Mouse (Mus musculus) naive thymus-derived CD4-positive, alpha-beta T cell, adult 5 months (primary cell): Measurements from ENCODE around the gene 9930021J03Rik. TPM values are rescaled to one million over a fixed set of nuclear protein-coding genes. Genes with fewer than 3 reads are reported as not detected.

ENCODE experiments used
- polyA plus RNA-seq: library from polyadenylated mRNA; unstranded; fragments of 100-300 nt; shearing (Covaris generic); gene quantifications from one replicate; pipeline ENCODE4 v1.2.1, GENCODE M21; 2017

Gene 9930021J03Rik
- polyA plus RNA-seq, result 11.4 TPM

GRCm38 (mm10) chr19:29805917-29806785 is at the start of gene 9930021J03Rik:
9930021J03Rik (minus strand) TSS chr19:29805989.

GRCm38 (mm10) chr19:29812581-29813460 is 7.0 kb upstream of the 9930021J03Rik start, which contains the start of gene Ranbp6:
Ranbp6 (minus strand) TSS chr19:29812974.

DNA sequence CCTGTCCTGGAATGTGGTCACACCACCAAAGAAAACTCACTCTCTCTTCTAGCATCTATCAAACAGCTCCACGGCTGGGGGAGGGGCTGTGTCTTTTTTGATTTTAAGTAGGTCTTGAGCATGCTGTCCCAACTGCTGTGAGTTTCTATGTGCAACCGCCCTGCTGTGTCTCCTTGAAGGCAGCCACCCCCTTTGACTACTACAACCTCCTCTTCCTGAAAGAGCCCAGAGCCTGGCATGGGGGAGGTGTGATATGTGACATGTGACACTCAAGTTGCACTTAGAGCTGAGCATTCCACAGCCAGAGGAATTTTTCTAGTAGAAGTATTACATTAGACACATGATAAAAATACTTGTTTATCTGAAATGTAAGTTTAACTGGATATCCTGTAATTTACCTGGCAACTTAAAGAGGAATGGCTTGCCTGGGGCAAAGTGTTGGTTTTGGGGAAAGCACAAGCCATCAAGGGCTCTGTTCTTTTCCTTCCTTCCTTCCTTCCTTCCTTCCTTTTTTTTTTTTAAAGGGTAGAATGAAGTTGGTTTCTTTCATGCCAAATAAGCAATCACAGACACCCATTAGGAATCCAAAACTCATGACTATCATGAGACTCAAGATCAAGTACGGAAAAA is 108.4 kb downstream of the 9930021J03Rik start, which contains the start of gene Mlana:
Gene Mlana (plus strand): TSS at position 580 of the 630 bp plus-strand sequence.

Other genes starting within 250 kb of the 9930021J03Rik start
- 20.8 TPM for gene Ermp1, start 157.6 kb downstream of the 9930021J03Rik start, polyA plus RNA-seq
- not detected for gene Mlana, start 108.2 kb downstream of the 9930021J03Rik start, polyA plus RNA-seq
- 10.1 TPM for gene Ranbp6, start 7.0 kb upstream of the 9930021J03Rik start, polyA plus RNA-seq
- not detected for gene Il33, start 119.1 kb upstream of the 9930021J03Rik start, polyA plus RNA-seq
- not detected for gene Trpd52l3, start 197.8 kb upstream of the 9930021J03Rik start, polyA plus RNA-seq
- 113 TPM for gene Uhrf2, start 224.5 kb upstream of the 9930021J03Rik start, polyA plus RNA-seq